Mouse (Mus musculus): ENCODE results near the gene Cdyl. TPM values are rescaled to one million over a fixed set of nuclear protein-coding genes. Genes with fewer than 3 reads are reported as not detected.
A peak's percentile ranks its signal among the peaks of the same experiment; 100 is the strongest.

Gene Cdyl
- polyA plus RNA-seq, 1 experiment from 2014 or later = 3.4 TPM

DNA sequence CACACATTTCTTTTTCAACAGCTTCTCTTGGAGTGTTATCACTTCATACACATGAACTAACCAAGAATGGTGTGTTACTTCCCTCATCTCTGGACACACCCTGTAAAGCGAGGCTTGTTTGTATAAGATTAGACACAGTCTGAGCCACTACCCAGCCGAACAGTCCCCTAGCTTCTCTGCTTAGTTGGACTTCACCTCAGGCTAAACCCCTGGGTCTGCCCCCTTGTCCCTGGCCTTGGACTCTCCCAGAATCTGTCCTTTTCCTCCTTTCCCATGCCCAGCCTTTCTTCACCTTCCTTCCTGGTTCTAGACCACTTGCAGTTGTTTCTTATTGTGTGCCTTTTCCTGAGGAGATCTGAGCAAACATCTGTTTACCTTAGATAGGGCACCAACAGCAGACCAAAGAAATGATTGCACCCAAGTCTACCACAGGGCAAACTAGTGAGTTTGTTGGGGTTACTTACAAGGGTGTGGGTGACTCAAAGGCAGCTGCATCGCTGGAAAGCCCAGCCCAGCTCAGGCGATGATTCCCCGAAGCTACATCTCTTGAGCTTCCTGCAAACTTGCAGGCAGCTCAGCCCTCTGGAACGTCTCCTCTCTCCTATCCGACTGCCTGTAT, 17.9 kb downstream of the Cdyl start:
- H3K4me1 ChIP-seq (ENCODE audit: control insufficient read depth, insufficient read depth, low read length) = no peaks in the 10 kb centered on the region
- peak; percentile 97 for ATAC-seq
- H3K27me3 ChIP-seq (replicated peaks; ENCODE audit: control insufficient read depth, insufficient read depth, low read length) = no peaks in the 10 kb centered on the region
- H3K27ac ChIP-seq (ENCODE audit: low read length) = peak overlapping the region; percentile 16; the same call in 1 of the 2 replicates
- WGBS = 52% methylated on average over 7 of the region's 7 CpGs
- H3K9ac ChIP-seq (ENCODE audit: low read depth, low read length) = no peak overlapping the region
- H3K9me3 ChIP-seq (ENCODE audit: control insufficient read depth, low read length) = no peaks in the 10 kb centered on the region
- H3K4me3 ChIP-seq (ENCODE audit: low read length) = no peak overlapping the region
- no peak overlapping the region for H3K4me2 ChIP-seq (ENCODE audit: low read depth, low read length)
- H3K36me3 ChIP-seq (ENCODE audit: control insufficient read depth, insufficient read depth, low read length) = no peaks in the 10 kb centered on the region

DNA sequence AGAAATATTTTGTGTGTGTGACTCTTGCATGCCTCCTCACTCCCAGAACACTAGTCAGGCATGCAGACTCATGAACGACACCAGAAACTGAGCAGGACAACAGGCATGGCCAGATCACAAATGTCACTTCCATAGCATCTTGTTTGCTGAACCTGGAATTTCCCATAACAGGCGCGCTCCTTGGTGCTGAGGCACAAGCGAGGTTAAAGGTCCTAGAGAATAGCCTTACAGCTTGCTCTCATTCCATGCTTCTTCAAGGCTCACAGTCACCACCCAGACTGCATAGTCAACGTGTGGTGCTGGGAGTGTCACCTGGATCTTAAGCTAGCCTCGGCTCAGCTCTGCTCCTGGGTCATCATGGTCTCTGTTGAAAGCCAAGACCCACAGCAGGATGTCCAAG, 19.1 kb downstream of the Cdyl start:
- H3K27ac ChIP-seq (ENCODE audit: low read length) = no peak overlapping the region
- no peak overlapping the region for H3K9ac ChIP-seq (ENCODE audit: low read depth, low read length)
- no peaks in the 10 kb centered on the region for H3K9me3 ChIP-seq (ENCODE audit: control insufficient read depth, low read length)
- WGBS = 86% methylated on average over 6 of the region's 6 CpGs
- ATAC-seq = no peak
- H3K36me3 ChIP-seq (ENCODE audit: control insufficient read depth, insufficient read depth, low read length) = no peaks in the 10 kb centered on the region
- H3K4me3 ChIP-seq (ENCODE audit: low read length) = no peak overlapping the region
- H3K4me1 ChIP-seq (ENCODE audit: control insufficient read depth, insufficient read depth, low read length) = no peaks in the 10 kb centered on the region
- no peaks in the 10 kb centered on the region for H3K27me3 ChIP-seq (replicated peaks; ENCODE audit: control insufficient read depth, insufficient read depth, low read length)
- no peak overlapping the region for H3K4me2 ChIP-seq (ENCODE audit: low read depth, low read length)

GRCm38 (mm10) chr13:35681361-35681760, 21.7 kb downstream of the Cdyl start:
- ATAC-seq = no peak
- no peak overlapping the region for H3K4me2 ChIP-seq (ENCODE audit: low read depth, low read length)
- no peak overlapping the region for H3K4me3 ChIP-seq (ENCODE audit: low read length)
- H3K4me1 ChIP-seq (ENCODE audit: control insufficient read depth, insufficient read depth, low read length) = no peaks in the 10 kb centered on the region
- H3K9me3 ChIP-seq (ENCODE audit: control insufficient read depth, low read length) = no peaks in the 10 kb centered on the region
- H3K27ac ChIP-seq (ENCODE audit: low read length) = no peak overlapping the region
- no peak overlapping the region for H3K9ac ChIP-seq (ENCODE audit: low read depth, low read length)
- 85% methylated on average over 3 of the region's 3 CpGs for WGBS
- H3K36me3 ChIP-seq (ENCODE audit: control insufficient read depth, insufficient read depth, low read length) = no peaks in the 10 kb centered on the region
- no peaks in the 10 kb centered on the region for H3K27me3 ChIP-seq (replicated peaks; ENCODE audit: control insufficient read depth, insufficient read depth, low read length)

DNA sequence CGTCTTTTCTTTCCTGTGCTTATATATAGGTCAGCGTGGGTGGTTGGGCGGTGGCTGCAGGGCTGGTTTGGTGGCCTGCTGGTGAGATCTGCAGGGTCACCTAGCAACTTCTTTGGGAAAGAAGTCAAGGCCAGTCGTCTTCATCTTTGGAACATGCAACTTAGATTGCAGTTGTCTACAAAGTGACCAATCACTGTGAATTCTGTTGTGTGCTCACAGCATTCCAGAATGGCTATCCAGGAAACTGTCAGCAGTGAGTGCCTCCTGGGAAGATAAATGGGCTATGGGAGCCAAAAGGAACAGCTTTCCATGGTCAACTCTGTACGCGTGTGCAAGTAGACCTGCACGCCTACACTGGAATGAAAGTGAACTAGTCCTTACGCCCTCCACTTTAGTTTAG, 26.6 kb downstream of the Cdyl start:
- H3K4me3 ChIP-seq (ENCODE audit: low read length) = no peak overlapping the region
- no peaks in the 10 kb centered on the region for H3K9me3 ChIP-seq (ENCODE audit: control insufficient read depth, low read length)
- H3K4me1 ChIP-seq (ENCODE audit: control insufficient read depth, insufficient read depth, low read length) = no peaks in the 10 kb centered on the region
- H3K27me3 ChIP-seq (replicated peaks; ENCODE audit: control insufficient read depth, insufficient read depth, low read length) = no peaks in the 10 kb centered on the region
- ATAC-seq = no peak
- H3K4me2 ChIP-seq (ENCODE audit: low read depth, low read length) = no peak overlapping the region
- 64% methylated on average over 8 of the region's 8 CpGs for WGBS
- no peak overlapping the region for H3K9ac ChIP-seq (ENCODE audit: low read depth, low read length)
- H3K36me3 ChIP-seq (ENCODE audit: control insufficient read depth, insufficient read depth, low read length) = no peaks in the 10 kb centered on the region
- no peak overlapping the region for H3K27ac ChIP-seq (ENCODE audit: low read length)

DNA sequence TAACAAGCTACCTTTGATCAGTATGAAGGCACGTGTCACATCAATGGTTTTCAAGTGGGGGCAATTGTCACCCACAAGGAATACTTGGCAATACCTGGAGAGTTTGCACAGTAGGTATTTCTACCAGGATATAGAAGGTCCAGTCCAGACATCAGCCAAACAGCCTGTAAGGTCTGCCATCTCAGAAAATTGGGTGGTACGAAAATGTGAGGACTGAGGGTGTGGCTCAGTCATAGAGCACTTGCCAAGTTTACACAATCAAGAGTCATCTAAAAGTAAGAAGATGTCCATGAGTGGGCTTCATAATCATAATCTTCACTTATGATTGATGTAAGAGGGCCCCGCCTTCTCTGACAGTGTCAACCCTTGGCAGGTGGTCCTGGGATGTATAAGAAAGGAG, 29.9 kb downstream of the Cdyl start:
- Histone ChIP-seq H3K4me1 (ENCODE audit: control insufficient read depth, insufficient read depth, low read length) (no peaks in the 10 kb centered on the region), H3K9me3 (ENCODE audit: control insufficient read depth, low read length) (no peaks in the 10 kb centered on the region), H3K27me3 (replicated peaks; ENCODE audit: control insufficient read depth, insufficient read depth, low read length) (no peaks in the 10 kb centered on the region), H3K27ac (ENCODE audit: low read length) (no peak overlapping the region), H3K4me3 (ENCODE audit: low read length) (no peak overlapping the region), H3K36me3 (ENCODE audit: control insufficient read depth, insufficient read depth, low read length) (no peaks in the 10 kb centered on the region), H3K9ac (ENCODE audit: low read depth, low read length) (no peak overlapping the region), H3K4me2 (ENCODE audit: low read depth, low read length) (no peak overlapping the region)
- no peak for ATAC-seq
- 89% methylated on average over 3 of the region's 3 CpGs for WGBS

GRCm38 (mm10) chr13:35717658-35718057, 58.0 kb downstream of the Cdyl start:
- H3K27me3 ChIP-seq (replicated peaks; ENCODE audit: control insufficient read depth, insufficient read depth, low read length) = no peaks in the 10 kb centered on the region
- no peak overlapping the region for H3K27ac ChIP-seq (ENCODE audit: low read length)
- no peaks in the 10 kb centered on the region for H3K36me3 ChIP-seq (ENCODE audit: control insufficient read depth, insufficient read depth, low read length)
- no peaks in the 10 kb centered on the region for H3K4me1 ChIP-seq (ENCODE audit: control insufficient read depth, insufficient read depth, low read length)
- no peak for ATAC-seq
- WGBS = 79% methylated on average over 4 of the region's 4 CpGs
- no peak overlapping the region for H3K9ac ChIP-seq (ENCODE audit: low read depth, low read length)
- no peak overlapping the region for H3K4me3 ChIP-seq (ENCODE audit: low read length)
- H3K4me2 ChIP-seq (ENCODE audit: low read depth, low read length) = no peak overlapping the region
- H3K9me3 ChIP-seq (ENCODE audit: control insufficient read depth, low read length) = no peaks in the 10 kb centered on the region

DNA sequence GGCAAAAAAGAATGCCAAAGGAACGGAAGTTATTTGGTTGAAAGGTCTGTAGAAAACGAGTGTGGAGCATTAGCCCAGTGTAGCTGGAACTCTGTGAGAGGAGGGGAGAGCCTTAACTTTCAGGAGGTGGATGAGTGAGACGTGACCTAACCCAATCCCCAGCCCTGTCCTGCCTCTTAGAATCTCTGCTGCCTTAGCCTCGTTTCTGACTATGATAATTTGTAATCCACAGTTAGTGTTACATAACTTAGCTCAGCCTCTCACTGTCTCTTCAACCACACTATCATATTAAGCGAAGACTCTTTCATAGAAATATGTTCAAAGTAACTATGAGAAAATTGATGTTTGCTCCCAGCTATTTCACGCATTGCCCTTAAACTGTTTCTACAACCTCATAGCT, 59.9 kb downstream of the Cdyl start:
- Histone ChIP-seq H3K4me1 (ENCODE audit: control insufficient read depth, insufficient read depth, low read length) (no peaks in the 10 kb centered on the region), H3K36me3 (ENCODE audit: control insufficient read depth, insufficient read depth, low read length) (no peaks in the 10 kb centered on the region), H3K27ac (ENCODE audit: low read length) (no peak overlapping the region), H3K9ac (ENCODE audit: low read depth, low read length) (no peak overlapping the region), H3K9me3 (ENCODE audit: control insufficient read depth, low read length) (no peaks in the 10 kb centered on the region), H3K4me3 (ENCODE audit: low read length) (no peak overlapping the region), H3K4me2 (ENCODE audit: low read depth, low read length) (no peak overlapping the region), H3K27me3 (replicated peaks; ENCODE audit: control insufficient read depth, insufficient read depth, low read length) (no peaks in the 10 kb centered on the region)
- ATAC-seq = no peak
- WGBS = 82% methylated on average over 6 of the region's 6 CpGs

DNA sequence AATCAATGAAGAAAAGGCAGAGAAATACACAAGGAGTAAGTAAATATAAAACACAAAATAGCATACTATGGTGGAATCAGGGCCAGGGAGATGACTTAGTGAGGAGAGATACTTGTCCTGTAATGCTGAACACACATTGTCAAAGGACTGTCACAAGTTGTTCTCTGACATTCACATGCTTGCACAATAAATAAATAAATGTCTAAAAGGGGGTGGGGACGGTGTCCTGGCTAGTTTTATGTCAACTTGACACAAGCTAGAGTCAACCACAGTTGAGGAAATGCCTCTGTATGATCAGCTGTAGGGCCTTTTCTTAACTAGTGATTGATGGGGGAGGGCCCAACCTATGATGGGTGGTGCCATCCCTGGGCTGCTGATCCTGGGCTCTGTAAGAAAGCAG, 63.4 kb downstream of the Cdyl start:
- no peak for ATAC-seq
- WGBS = 80% methylated on average over 1 of the region's 1 CpGs
- H3K36me3 ChIP-seq (ENCODE audit: control insufficient read depth, insufficient read depth, low read length) = no peaks in the 10 kb centered on the region
- no peak overlapping the region for H3K9ac ChIP-seq (ENCODE audit: low read depth, low read length)
- H3K4me1 ChIP-seq (ENCODE audit: control insufficient read depth, insufficient read depth, low read length) = no peaks in the 10 kb centered on the region
- no peak overlapping the region for H3K27ac ChIP-seq (ENCODE audit: low read length)
- H3K9me3 ChIP-seq (ENCODE audit: control insufficient read depth, low read length) = no peaks in the 10 kb centered on the region
- H3K27me3 ChIP-seq (replicated peaks; ENCODE audit: control insufficient read depth, insufficient read depth, low read length) = no peaks in the 10 kb centered on the region
- no peak overlapping the region for H3K4me3 ChIP-seq (ENCODE audit: low read length)
- H3K4me2 ChIP-seq (ENCODE audit: low read depth, low read length) = no peak overlapping the region

DNA sequence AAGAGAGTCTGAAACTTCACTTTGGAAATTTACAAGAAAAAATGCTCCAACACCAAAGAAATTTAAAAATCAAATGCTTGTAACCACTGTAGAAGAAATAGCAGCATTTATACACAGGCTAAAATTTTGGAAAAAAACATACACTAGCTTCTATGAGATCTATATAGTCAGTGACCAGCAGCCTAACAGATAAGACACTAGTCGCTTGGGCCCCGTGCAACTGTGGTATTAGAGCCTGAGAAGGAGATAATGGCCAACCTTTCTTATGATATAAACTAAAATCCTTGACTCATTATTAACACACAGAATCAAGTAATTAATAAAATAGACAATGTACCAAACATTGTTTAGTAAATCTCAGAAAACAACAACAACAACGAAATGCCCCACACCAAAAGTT, 66.4 kb downstream of the Cdyl start:
- no peak for ATAC-seq
- no peak overlapping the region for H3K27ac ChIP-seq (ENCODE audit: low read length)
- no peaks in the 10 kb centered on the region for H3K9me3 ChIP-seq (ENCODE audit: control insufficient read depth, low read length)
- no peaks in the 10 kb centered on the region for H3K4me1 ChIP-seq (ENCODE audit: control insufficient read depth, insufficient read depth, low read length)
- H3K9ac ChIP-seq (ENCODE audit: low read depth, low read length) = no peak overlapping the region
- whole genome bisulfite sequencing = 93% methylated on average over 3 of the region's 3 CpGs
- no peaks in the 10 kb centered on the region for H3K36me3 ChIP-seq (ENCODE audit: control insufficient read depth, insufficient read depth, low read length)
- no peak overlapping the region for H3K4me3 ChIP-seq (ENCODE audit: low read length)
- no peak overlapping the region for H3K4me2 ChIP-seq (ENCODE audit: low read depth, low read length)
- no peaks in the 10 kb centered on the region for H3K27me3 ChIP-seq (replicated peaks; ENCODE audit: control insufficient read depth, insufficient read depth, low read length)

GRCm38 (mm10) chr13:35732131-35732530, 72.5 kb downstream of the Cdyl start:
- Histone ChIP-seq H3K27ac (ENCODE audit: low read length) (no peak overlapping the region), H3K27me3 (replicated peaks; ENCODE audit: control insufficient read depth, insufficient read depth, low read length) (no peaks in the 10 kb centered on the region), H3K9me3 (ENCODE audit: control insufficient read depth, low read length) (no peaks in the 10 kb centered on the region), H3K4me1 (ENCODE audit: control insufficient read depth, insufficient read depth, low read length) (no peaks in the 10 kb centered on the region), H3K4me3 (ENCODE audit: low read length) (no peak overlapping the region), H3K4me2 (ENCODE audit: low read depth, low read length) (no peak overlapping the region), H3K9ac (ENCODE audit: low read depth, low read length) (no peak overlapping the region), H3K36me3 (ENCODE audit: control insufficient read depth, insufficient read depth, low read length) (no peaks in the 10 kb centered on the region)
- no peak for ATAC-seq
- WGBS = 81% methylated on average over 4 of the region's 4 CpGs

All from intestine, embryonic 16.5 days (tissue).